Mouse (Mus musculus) left cerebral cortex, postnatal 14 days (tissue): ENCODE data around the gene Capzb. TPM values are rescaled to one million over a fixed set of nuclear protein-coding genes. Genes with fewer than 3 reads are reported as not detected.

Experiments
- DNase-seq, 2 experiments: peaks; one replicate each; pipeline ENCODE4 v3.0.0; 2021 to 2022; ENCODE audit warnings: low spot score in 2 of 2, mixed read lengths in 1 of 2
- intact Hi-C: fragments of 180-260 bp; cut with DNase I; formaldehyde crosslinking; loops from one replicate; pipeline ENCODE4 v1.15.1; 2025
- microRNA-seq, 2 experiments: library from miRNA; unstranded; fragments of <30 nt; microRNA quantifications; one replicate each; pipeline ENCODE4 v1.2.0; 2022
- total RNA-seq, 2 experiments: library from RNA; stranded (reverse); gene quantifications; 2 replicates each; pipeline ENCODE4 v1.2.3; 2021

Capzb gene
- total RNA-seq, 2 experiments from 2014 or later, result 394 to 398 TPM

DNA sequence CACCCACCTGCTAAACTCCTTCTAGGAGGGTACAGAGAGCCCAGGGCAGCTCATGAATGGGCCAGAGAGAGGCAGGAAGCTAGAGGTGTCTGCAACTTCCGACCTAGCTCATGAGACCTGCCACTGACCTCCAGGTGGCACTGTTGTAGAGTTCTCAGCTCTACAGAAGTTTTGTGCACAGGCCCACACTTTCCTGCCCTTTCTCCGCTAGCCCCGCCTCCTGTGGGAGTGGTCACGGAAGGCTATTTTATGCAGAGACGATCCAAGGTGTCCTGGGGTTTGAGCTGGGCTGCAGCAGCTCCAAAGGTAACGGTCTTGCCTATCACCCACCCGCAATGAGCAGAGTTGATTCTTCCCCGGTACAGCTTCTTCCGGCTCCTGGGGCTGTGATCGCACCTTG, 137.9 kb downstream of the Capzb start:
- DNase-seq, result peak in 1 of 2 experiments; percentile 25
- intact Hi-C loops, result loop anchor here (10.0 kb wide), 1 partner anchor 406 kb away; no protein-coding TSS in a partner anchor

DNA sequence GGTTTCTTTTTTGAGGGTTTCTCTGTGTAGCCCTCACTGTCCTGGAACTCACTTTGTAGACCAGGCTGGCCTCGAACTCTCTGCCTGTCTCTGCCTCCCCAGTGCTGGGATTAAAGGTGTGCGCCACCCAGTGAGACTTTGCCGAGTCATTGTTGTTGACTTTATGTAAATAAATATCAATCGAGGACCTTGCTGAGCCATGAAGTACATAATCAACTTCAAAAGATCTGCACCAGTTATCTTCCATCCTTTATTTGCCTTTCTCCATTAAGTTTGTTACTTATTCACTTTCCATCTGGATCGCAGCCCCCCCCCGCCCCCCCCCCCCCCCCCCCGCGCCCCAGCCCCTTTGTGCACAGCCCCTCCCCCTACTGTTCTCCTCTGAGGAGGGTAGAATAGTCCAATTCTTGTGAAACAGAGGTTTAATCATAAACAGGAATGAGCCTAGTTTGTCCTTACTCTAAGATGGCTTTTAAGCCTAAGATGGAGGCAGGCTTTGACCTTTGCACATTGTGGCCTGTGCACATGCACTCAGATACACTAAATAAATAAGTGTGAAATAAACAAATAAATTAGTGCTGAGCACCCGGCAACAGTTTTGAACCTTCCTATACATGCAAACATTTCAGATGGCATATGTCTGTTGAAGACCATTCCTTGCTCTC, 142.1 kb downstream of the Capzb start:
- DNase-seq, result no peak
- intact Hi-C loops, result loop anchor here (10.0 kb wide), 1 partner anchor 410 kb away; no protein-coding TSS in a partner anchor

DNA sequence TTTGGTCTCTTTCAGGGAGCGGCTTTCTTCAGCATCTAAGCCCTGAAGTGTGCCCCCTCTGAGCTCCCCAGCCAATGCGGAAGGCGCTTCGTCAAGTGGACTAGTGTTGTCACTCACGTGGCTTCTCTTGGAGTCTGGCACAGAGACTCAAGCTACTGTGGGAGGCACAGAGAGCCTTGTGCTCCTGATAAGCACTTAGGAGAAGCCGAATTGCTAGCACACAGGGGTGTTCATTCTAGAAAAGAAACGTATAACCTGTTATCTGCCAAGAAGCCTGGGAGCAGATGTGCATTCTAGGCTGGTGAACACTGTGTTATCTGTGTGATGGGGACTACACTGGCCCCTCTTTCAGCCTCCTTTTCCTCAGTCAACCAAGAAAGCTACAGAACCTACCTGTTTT, 142.8 kb downstream of the Capzb start:
- intact Hi-C loops, result loop anchor here (10.0 kb wide), 1 partner anchor 411 kb away; no protein-coding TSS in a partner anchor
- DNase-seq, result no peak

DNA sequence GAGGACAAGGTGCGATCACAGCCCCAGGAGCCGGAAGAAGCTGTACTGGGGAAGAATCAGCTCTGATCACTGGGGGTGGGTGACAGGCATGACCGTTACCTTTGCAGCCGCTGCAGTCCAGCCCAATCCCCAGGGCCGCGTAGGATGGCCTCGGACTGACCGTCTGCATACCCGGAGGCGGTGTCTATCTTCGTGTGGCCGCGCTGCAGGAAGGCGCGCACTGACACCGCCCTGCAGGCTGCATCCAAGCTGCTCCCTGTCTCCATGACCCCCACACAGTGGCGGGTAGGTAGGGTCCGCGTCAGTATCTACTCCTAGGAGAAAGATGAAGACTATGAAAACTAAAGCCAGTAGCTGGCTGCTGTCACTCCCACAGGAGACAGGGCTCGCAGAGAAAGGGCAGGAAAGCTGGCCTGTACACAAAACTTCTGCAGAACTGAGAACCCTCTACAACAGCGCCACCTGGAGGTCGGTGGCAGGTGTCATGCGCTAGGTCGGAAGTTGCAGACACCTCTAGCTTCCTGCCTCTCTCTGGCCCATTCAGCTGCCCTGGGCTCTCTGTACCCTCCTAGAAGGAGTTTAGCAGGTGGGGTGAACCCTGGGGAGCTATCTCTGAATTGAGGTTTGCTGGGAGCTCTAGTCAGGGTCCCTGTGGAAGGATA, 144.3 kb downstream of the Capzb start:
- intact Hi-C loops, result loop anchor here (1.0 to 10.0 kb wide), 2 partner anchors 251 to 412 kb away; no protein-coding TSS in a partner anchor
- peak in 1 of 2 experiments; percentile 69 for DNase-seq

DNA sequence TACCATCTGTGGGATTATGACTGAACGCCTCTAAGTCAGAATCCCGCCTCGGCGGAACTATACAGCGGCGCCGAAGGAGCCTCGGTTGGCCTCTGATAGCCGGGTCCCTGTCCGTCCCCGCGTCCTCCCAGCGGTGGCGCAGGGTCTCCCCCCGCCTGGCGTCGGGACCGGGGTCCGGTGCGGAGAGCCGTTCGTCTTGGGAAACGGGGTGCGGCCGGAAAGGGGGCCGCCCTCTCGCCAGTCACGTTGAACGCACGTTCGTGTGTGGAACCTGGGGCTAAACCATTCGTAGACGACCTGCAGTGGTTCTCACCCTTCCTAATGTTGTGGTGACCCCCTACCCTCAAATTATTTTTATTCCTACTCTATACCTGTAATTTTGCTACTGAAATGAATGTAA, 145.4 kb downstream of the Capzb start:
- intact Hi-C loops, result loop anchor here (10.0 kb wide), 1 partner anchor 413 kb away; no protein-coding TSS in a partner anchor
- no peak for DNase-seq

DNA sequence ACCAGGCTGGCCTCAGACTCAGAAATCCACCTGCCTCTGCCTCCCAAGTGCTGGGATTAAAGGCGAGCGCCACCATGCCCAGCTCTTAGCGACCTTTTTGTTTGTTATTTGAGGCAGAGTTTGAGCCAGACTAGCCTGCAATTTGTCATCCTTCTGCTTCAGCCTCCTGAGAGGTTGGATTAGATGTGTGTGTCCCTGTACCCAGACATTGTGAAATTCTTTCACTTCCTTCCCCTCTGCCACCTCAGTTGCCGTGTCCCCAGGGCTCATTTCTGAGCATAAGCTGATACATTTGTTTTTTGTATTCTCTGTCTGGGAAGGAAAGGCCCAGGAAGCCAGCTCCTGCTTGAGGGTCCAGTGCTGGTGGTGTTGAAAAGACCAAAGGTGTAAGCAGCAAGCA, 148.1 kb downstream of the Capzb start:
- no peak for DNase-seq
- intact Hi-C loops, result no loop called here

Small RNAs within 50 kb of the gene (microRNA-seq; reads per million reads assigned to microRNA genes)
- 0.34 to 0.53 reads per million in 2 experiments for gene Gm24245
- gene Gm25732, result 0 to 0.26 reads per million in 2 experiments

Other genes starting within 250 kb of the Capzb start
- gene Rnf186, start 225.8 kb upstream of the Capzb start, total RNA-seq, result not detected
- gene Tmco4, start 220.0 kb upstream of the Capzb start, total RNA-seq, result 1 to 10 TPM; 1.1 to 1.8 TPM
- gene Htr6, start 117.3 kb upstream of the Capzb start, total RNA-seq, result 1 to 10 TPM; 5.4 to 6.2 TPM
- gene Nbl1, start 99.9 kb upstream of the Capzb start, total RNA-seq, result 10 to 100 TPM; 43.8 to 50.2 TPM
- gene Minos1, start 61.8 kb upstream of the Capzb start, total RNA-seq, result 100 to 1,000 TPM; 208 to 210 TPM
- gene Pqlc2, start 117.8 kb downstream of the Capzb start, total RNA-seq, result 10 to 100 TPM; 15.1 to 15.4 TPM
- 10 to 100 TPM; 26.7 to 28.9 TPM for gene Akr7a5, start 117.8 kb downstream of the Capzb start, total RNA-seq
- 10 to 100 TPM; 38.2 to 48.5 TPM for gene Mrto4, start 159.7 kb downstream of the Capzb start, total RNA-seq
- 10 to 100 TPM; 77.7 to 82.3 TPM for gene Emc1, start 159.7 kb downstream of the Capzb start, total RNA-seq
- gene Ubr4, start 159.7 kb downstream of the Capzb start, total RNA-seq, result 100 to 1,000 TPM; 158 to 164 TPM